Mouse (Mus musculus) 3T3-L1 (cell line): Measurements from ENCODE around the gene Tspan14.

Source experiments
- DNase-seq: peaks from one replicate; pipeline ENCODE4 v3.0.0-alpha.2; 2015; ENCODE audit warnings: low read depth, low spot score

Tspan14 gene

DNA sequence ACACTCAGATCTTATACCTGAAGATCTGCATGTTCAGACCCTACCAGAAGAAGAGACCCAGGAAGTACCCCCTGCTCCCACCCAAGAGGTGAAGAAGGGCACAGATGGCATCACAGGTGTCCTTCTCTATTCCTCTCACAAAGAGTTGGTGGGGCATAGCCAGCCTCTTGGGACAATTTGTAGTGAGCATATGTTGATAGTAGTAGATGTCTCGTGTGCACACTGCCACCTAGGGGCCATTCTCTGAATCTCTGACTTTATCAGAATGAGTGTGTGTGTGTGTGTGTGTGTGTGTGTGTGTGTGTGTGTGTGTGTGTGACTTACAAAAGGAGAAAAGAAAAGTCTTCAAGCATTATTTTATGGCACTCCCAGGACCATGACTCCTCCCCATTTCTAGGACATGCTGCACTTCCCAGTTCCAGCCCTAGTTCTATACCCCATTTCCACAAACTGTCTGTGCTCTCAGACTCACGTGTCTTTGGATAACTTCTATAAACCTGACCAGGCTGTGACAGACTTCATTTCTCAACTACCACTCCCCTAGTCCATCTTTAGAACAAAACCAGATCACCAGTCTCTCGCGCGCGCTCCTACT, 8.6 kb upstream of the Tspan14 start:
- DNase-seq, result peak; percentile 78

DNA sequence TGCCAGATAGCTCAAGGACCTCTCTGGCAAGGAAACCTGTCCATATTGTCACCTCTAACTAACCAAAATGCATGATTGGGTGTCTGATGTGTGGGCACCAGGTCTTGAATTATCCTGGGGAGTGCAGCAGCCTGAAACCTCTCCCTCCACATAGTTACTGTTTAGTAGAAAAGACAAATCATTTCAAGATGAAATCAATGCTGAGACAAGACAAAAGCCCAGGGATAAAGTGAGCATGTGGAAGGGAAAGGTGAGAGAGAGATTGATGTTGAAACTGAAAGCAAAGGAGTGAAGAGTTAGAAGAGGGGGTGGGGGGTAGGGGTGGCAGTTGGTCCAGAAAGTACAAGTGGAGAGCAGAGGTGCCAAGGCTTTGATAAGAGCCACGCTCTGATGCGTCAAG, 1.4 kb upstream of the Tspan14 start:
- DNase-seq, result no peak

DNA sequence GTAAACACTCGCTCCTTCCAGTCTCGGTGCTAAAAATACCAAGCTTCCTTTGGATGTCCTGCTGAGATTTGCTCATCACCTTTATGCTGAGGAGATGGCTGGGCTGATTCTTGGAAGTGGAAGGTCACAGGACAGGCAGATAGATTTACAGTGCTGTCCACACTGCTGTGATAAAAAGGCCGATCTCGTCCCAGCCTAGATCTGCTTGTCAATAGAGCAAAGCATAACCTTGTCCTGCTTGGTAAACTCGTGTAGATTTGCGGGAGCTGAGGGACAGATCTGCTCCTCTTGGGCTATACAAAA, 942 bp upstream of the Tspan14 start:
- no peak for DNase-seq

DNA sequence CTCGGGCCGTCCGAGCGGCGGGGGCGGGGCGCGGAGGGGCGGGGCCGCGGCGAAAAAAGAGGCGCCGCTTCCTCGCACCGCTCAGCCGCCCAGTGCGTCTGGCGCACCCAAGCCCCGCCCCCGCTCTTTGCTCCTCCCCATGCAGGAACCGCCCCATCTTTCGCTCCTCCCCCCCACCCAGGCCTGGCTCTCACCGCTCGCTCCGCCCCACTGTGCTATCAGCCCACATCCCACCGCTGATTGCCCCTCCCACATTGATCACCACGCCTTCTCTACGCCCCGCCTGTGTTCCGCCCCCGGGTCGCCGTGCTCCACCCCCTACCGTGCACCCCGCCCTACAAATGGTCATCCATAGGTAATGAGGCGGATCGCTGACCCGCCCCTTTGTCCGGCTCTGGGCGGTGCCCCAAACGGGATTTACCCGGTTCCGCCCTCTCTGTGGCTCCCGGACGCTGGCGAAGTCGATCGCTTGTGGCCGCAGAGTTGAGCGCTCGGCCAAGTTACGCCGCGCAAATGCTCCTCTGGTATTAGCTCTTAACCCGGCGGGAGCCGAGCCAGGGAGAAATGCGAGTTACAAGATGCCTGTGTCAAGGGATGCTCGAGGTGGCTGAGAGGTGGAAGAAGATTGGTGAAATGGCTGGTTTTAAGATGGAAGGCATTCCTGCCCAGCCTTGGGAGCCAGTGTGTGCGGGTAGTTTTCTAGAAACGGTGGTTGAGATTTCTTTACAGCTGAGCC, 423 bp upstream of the Tspan14 start:
- peak; percentile 86 for DNase-seq

DNA sequence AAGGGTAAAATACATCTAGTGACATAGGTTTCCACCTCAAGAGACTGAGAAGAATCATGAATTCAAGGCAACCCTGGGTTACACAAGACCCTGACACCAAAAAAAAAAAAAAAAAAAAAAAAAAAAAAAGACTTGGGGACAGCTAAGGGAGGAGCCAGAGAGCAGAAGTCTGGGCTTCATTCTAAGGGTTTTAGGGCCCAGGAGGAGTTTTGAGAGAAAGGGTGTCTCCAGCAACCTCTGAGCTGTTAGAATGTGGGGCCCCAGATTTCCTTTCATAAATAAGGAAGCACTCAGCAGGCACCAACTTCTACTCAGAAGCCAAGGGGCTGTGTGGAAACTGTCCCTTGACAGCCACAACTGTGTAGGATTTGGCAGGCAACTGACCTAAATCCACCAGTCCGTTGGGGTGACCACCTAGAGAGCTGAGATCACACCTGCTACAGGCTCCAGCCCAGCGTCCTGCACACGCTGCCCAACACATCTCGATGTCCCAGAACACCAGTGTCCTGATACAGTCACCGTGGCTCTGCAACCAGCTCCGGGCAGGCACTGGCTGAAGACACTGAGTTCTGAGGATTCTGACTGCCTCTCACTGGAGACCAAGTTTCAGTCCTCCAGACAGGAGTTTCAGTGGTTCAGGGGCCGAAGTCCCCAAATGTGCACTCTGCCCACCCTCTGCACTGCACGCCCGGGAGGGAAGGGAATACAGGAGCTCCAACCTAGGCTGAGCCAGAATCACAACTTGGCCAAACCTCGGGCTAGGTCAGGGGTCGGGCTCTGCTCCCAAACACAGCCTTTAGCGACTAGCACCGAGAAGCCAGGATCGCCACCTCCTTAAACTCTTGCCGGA, 875 bp downstream of the Tspan14 start:
- peak; percentile 32 for DNase-seq

DNA sequence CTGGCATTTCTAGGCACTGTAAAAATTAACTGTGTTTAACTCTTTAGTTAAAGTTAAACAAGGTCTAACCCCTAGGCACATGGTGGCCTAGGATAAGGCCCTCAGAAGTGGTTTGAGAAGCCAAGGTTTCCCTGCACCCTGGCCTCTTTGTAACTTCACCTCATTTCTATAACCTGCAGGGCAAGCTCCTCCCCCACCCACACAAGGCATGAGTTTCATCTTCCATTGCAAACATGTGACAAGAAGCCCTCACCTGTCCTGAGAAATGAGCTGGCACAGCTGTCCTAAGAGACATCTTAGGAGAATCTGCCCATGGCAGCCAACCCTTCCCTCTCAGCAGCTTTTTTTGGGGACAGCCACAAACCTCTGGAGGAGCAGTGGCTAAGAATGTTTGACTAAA, 1.7 kb downstream of the Tspan14 start:
- DNase-seq, result no peak

DNA sequence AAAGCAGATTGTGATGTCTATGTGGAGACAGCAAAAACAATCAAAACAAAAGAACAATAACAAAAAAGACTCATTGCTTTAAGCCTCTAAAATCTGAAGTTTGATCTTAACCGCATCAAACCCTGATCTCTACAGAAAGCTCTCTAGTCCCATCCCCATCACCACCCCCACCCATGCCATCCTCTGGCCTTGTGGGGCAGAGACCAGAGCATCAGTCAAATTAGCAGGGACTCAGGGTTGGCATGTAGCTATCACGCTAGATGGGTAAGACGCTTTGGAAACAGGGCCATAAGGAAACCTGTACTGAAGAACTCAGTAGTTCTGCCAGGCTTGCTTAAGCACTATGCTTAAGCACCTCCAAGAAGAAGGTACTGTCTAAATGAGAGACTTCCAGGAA, 2.4 kb downstream of the Tspan14 start:
- DNase-seq, result no peak

DNA sequence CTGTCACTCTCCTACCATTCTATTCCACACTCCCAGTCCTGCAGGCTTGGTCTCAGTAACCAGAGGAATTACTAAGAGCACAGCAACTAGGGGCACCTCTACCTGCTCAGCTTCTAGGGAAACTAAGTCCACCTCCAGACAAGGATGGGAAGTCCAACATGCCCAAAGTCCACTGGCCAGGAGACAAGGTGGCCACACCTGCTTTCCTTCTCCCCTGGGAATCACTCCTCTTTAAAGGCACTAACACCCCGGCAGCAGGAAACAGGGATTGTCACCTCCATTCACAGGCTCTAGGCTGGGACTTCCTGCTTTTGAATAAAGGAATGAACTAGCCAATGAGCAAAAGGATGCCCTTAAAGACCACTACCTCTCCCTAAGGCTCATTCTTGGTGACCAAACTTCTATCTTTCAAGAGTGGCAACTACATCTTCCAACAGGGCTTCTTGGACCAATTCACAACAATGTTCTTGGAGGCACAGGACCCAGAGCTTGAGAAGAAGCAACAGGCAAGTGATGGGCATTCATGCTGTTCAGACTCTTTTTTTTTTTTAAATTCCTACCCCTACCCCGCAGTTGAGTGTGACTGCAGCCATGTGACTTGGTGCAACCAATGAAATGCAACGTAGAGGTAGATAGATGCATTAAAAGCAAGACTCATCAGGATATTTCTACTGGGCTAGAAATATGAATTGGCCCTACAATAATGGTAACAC, 3.0 kb downstream of the Tspan14 start:
- DNase-seq, result no peak

DNA sequence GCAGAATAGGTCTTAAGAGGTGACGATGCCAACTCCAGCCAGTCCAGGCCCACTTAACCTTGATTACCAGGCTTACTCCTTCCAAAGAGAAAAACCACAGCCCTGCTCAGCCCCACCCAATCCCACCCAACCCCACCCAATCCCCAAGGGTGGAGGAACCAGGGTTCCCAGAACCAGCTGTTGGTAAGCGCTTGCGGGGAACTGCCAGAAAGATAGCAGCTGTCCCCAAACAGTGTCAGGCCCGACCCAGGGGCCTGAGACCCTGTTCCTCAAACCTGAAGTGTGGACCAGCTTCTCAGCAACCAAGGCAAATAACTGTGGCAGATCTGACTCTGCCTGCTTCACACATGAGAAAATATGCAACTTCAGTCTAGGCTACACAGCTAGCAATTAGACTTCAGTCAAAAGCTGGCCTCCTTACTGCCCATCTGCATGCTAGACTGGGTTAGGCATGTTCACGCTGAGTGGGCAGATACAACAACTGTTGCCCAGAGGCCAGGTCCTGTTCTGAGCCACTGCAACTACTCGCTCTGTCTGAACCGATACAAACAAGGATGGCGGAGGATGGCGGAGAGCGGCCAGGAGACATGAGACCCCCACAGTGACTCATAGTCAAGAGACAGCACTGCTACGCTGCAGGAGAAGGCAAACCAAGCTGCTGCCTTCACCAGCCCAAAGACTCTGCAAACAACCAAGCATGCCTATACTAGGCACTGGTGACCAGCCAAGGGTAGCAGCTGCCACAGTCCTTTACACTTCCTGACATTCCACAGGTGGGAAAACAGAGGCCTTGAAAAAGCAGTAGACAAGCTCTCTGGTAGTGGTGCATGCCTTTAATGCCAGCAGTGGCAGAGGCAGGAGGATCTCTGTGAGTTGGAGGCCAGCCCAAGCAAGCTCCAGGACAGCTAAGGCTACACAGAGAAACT, 4.0 kb downstream of the Tspan14 start:
- no peak for DNase-seq

DNA sequence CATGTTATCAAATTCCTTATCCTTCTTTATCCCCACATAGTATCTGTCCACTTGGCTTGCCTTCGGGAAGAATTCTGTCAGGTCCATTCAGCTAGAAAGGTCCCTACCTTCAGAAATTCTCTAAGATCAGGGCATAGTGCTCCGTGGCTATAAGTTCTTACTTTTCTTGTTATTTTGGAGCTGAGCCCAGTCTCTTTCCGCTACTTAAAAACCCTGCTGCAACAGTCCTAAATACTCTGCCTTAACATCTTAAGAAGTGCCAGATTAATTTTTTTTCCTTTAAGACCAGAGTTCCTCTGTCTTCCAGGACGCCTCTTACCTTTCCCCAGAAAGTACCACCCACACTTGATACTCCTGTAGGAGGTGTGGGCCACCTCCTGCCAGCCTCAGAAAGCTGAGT, 6.4 kb downstream of the Tspan14 start:
- DNase-seq, result no peak

DNA sequence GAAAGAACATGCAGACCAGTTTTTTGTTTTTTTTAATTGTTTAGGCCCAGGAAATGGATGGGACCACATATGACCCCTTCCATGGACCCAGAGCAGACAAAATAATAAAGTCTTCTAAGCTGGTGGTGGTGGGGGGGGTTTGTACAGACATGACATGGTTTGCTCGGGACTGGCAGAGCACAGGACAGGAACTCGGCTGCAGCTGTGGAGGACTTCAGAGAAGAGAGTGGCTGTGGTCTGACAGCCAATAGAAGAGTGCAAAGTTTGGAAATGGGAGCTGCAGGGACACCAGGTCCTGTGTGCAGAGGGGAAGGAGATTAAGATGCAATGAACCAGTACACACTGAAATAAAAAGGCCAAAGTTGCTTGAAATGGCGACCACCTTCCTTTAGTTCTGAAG, 7.0 kb downstream of the Tspan14 start:
- DNase-seq, result no peak

DNA sequence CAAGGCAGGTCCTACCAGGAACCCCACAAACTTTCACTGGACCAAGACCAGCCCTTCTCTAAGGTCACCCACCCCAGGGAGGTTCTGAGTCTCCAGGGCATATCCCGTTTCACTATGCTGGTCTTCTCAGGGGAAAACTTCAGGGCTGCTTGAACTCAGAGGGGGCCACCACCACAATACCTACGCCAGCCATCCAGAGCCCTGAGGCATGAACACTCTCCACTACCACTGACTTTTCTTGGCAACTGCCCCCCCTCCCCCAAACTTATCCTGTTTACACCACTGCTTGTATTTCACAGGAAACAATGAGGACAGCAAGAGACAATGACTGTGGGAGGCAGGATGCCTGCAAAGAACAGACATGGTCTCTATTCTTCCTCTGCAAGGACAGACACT, 7.6 kb downstream of the Tspan14 start:
- DNase-seq, result no peak

DNA sequence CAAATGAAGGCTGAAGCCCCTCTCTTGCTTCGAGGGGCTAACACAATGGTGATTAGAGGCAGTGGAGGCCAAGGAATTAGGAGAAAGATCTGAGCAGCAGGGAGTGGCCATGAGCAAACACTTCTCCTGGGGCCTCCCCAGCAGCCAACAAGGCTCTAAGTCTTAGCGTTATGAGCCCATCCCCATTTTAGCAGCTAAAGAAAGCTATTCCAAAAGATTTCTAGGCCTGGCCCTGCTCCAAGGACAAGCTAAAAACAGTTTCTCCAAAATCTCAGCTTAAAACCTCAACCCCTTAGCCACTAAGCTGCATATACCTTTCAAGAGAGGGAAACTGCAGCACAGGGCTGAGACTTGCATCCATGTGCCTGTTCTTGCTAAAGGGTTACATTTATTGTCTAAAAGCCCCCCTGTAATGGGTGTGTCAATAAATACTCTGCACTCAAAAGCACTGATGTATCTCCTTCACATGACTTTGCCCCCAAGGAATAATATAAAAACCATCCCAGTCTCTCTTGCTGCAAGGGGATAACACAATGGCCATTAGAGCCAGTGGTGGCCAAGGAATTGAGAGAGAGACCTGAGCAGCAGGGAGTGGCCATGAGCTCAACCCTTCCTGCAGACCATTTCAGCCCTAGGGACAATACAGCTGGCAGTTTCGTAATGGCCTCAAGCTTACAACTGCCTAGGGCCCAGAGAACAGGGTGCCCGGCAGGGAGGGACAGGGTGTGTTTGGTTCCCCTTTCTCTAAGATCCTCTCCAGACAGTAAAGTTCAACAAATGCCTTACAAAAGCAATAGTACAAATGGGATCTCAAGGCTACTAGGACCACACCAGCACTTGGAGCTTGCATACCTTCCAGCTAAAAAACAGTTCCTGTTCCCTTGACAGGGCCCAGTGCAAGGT, 8.3 kb downstream of the Tspan14 start:
- peak; percentile 9 for DNase-seq

DNA sequence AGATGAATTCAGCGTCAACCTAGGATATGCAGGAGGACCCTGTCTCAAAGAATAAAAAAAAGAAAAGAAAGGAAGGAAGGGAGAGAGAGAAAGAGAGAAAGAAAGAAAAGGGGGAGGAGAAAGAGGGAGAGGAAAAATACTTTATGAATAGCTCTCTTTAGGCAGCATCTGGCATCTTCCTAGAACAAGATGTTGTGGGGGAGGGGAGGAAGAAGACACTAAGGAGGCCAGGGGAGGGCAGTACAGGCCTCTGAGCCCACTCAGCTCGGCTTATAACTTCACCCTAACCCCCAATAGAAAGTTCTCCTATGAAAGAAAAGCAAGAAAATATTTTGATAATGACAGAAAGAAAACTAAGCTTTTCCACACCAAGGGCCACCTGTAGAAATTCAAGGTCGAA, 9.0 kb downstream of the Tspan14 start:
- DNase-seq, result peak; percentile 20

DNA sequence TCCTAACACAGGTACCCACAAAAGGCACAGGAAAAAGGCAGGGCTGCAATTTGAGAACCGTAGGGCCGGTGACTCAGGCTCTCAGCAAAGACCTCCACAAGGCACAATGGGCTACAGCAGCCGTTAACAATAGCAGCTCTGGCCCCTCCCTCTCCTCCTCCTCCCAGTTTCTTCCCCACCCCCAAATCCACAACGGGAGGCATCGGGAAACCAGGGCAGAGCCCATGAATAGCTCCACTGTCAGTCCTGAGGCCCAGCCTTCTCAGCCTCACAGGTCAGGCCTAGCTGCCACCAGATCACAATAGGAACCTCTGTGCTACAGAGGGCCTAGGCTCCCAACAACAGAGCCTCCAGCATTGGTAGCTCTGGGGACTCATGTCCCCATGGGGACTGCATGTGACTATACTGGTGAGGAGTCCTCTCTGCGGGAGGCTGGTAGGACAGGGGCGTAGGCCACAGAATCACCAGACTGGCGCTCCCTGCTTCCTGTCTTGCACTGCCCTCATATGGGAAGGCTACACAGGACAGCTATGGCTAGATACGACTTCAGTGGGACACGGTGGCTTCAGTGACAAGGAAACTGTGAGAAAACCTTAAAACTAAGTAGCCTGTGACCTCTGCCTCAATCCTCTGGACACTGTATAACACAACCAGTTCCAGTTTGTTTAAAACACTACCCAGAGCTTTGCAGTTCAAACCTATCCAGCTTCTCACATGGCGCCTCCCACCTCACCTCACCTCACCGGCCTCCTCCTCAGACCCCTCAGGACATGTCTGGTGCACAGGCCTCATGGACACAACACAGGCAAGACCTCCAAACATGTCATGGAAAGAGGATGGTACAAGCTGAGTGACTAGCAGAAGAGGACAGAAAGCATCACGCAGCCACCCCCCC, 10.1 kb downstream of the Tspan14 start:
- peak; percentile 77 for DNase-seq

DNA sequence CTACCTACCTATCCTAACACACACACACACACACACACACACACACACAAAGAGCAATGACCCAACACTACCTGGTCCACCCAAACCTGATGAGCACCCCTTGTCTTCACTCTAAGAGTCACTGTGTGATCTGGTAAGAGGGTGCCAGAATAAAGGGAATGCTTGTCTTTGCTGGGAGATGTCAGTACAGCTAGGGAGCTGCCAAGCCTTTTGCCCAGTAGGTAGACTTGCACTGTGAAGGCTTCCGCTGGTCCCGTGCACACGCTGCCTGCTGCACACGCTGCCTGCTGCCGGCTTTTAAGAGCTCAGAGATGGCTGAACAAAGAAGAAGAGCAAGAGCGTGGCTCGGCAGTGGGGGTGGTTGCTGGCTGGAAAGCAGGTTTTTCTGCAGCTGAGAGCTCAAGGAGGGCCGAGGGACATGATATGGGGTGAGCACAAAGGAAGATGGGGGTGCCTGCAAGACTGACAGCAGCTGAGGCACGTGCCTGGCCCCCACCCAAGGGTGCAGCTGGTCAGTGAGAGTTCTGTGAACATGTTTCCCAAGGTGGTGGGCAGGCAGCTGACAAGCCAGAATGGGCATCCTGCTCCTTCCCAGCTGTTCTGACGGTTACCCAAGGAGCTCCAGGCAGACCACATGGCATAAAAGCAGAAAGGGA, 10.9 kb downstream of the Tspan14 start:
- no peak for DNase-seq

DNA sequence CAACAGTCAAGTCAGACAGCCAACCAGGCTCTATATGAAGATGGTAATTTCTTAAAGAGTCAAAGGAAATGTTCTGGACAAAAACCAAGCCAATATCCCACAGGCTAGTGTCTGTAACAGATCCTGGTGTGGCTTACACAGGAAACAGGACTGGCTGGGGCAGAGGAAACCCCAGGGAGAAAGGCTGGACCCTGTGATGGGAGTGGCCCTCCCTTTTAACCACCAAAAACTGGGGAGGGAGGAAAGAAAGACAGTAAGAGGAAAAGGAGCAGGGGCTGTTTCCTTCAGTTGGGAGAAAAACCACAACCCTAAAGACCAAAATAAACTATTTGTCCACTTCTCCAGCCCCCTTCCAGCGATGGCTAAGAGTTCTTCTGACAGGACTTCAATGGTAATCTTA, 11.5 kb downstream of the Tspan14 start:
- peak; percentile 23 for DNase-seq

DNA sequence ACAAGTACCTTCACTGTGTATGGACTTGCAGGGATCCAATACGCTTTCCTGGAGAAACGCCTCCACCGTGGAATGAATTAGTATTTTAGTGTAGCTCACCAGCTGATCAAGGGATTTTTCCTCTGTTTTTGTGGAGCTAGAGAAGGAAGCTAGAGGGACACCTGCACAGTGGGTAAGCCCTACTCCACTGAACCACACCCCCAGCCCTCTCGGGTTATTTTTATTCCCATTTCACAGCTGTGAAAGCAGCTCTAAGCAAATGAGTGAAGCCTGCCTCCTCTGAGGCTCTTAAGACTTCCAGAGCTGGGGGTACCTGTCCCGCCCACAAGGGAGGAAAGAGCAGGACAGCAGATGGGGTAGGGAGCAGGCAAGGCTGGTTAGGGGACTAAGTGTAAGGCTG, 13.2 kb downstream of the Tspan14 start:
- DNase-seq, result no peak

DNA sequence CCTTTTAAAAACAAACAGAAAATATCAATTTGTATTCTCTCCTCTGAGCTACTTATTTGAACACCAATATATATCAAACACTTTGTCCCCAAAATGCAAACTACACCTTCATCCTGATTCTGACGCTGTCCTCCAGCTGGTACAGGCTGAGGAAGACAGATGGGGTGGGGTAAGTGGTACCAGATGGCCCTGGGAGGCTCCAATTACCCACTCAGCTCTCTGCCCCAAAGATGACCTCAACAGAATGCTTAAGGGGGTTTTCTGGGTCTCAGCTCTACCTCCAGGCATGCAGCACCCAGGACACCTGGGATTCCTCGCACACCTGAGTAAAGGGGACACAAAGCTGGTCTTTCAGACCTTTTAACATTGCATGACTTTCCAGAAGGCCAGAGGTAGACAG, 13.9 kb downstream of the Tspan14 start:
- peak; percentile 16 for DNase-seq
